Mouse (Mus musculus): ENCODE data around the gene Rac3. TPM values are rescaled to one million over a fixed set of nuclear protein-coding genes. Genes with fewer than 3 reads are reported as not detected.
"Not testable (repeated sequence)": the region's sequence is repeated elsewhere in the genome, so short reads cannot be mapped to it uniquely, and the experiment has no call there.

Rac3 gene
- polyA plus RNA-seq, 1 experiment from 2014 or later: 560 TPM

GRCm38 (mm10) chr11:120733521-120733920, 12.3 kb downstream of the Rac3 start:
- H3K4me1 ChIP-seq: no peaks in the 10 kb centered on the region
- H3K4me2 ChIP-seq: no peak overlapping the region
- WGBS: 69% methylated on average over 6 of the region's 6 CpGs
- no peaks in the 10 kb centered on the region for H3K9me3 ChIP-seq
- H3K9ac ChIP-seq: no peak overlapping the region
- no peak for ATAC-seq (replicated peaks)
- no peak overlapping the region for H3K27ac ChIP-seq
- H3K27me3 ChIP-seq (replicated peaks): peaks cover 3% of the 10 kb centered on the region; the same call in 1 of the 2 replicates
- H3K4me3 ChIP-seq: no peak overlapping the region
- H3K36me3 ChIP-seq (replicated peaks): no peaks in the 10 kb centered on the region

- Histone ChIP-seq H3K4me3 (no peak overlapping the region), H3K9me3 (no peaks in the 10 kb centered on the region), H3K9ac (no peak overlapping the region), H3K27me3 (replicated peaks) (no peaks in the 10 kb centered on the region), H3K4me1 (no peaks in the 10 kb centered on the region), H3K36me3 (replicated peaks) (no peaks in the 10 kb centered on the region), H3K27ac (no peak overlapping the region), H3K4me2 (no peak overlapping the region)
- ATAC-seq (replicated peaks): no peak
- WGBS: 82% methylated on average over 6 of the region's 6 CpGs
Observed at GRCm38 (mm10) chr11:120736424-120736823, 15.2 kb downstream of the Rac3 start.

- Histone ChIP-seq H3K9ac (no peak overlapping the region), H3K36me3 (replicated peaks) (no peaks in the 10 kb centered on the region), H3K27me3 (replicated peaks) (no peaks in the 10 kb centered on the region), H3K9me3 (no peaks in the 10 kb centered on the region), H3K4me3 (no peak overlapping the region), H3K27ac (no peak overlapping the region), H3K4me2 (no peak overlapping the region), H3K4me1 (no peaks in the 10 kb centered on the region)
- 93% methylated on average over 5 of the region's 5 CpGs for WGBS
- no peak for ATAC-seq (replicated peaks)
Observed at GRCm38 (mm10) chr11:120740981-120741380, 19.7 kb downstream of the Rac3 start.

DNA sequence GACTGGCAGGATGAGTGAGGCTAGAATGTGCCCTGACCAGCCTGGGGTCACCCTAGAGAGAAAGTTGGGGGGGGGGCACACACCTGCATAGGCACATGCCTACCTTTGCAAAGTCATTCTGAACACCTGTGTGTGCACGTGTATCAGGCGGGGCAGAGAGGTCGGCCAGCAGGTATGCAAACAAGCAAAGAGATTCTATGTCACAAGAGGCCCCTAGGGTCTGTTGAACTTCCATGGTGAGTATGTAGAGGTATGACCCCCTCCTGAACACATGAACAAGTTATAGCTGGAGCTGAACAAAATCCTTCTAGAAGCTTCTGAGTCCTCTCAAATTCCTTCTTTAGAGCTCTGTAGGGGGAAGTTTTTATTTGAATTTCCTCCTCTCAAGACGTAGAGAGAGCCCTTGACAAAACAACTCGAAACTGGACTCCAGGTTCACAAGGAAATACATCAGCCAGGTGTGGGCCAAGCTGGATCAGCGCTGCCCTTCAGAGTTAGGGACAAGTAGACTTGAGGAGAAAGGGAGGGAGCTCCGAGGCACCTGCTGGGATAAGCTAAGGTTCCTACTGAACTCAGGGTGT, 22.9 kb downstream of the Rac3 start:
- Histone ChIP-seq H3K9ac (no peak overlapping the region), H3K27ac (no peak overlapping the region), H3K4me3 (no peak overlapping the region), H3K4me2 (no peak overlapping the region), H3K27me3 (replicated peaks) (no peaks in the 10 kb centered on the region), H3K9me3 (no peaks in the 10 kb centered on the region), H3K36me3 (replicated peaks) (no peaks in the 10 kb centered on the region), H3K4me1 (no peaks in the 10 kb centered on the region)
- no peak for ATAC-seq (replicated peaks)
- 74% methylated on average over 7 of the region's 7 CpGs for WGBS

GRCm38 (mm10) chr11:120747974-120748373, 26.7 kb downstream of the Rac3 start:
- Histone ChIP-seq H3K36me3 (replicated peaks) (no peaks in the 10 kb centered on the region), H3K4me3 (no peak overlapping the region), H3K9me3 (no peaks in the 10 kb centered on the region), H3K9ac (no peak overlapping the region), H3K4me1 (no peaks in the 10 kb centered on the region), H3K27me3 (replicated peaks) (no peaks in the 10 kb centered on the region), H3K27ac (no peak overlapping the region), H3K4me2 (no peak overlapping the region)
- WGBS: 80% methylated on average over 4 of the region's 4 CpGs
- no peak for ATAC-seq (replicated peaks)

GRCm38 (mm10) chr11:120749430-120749829, 28.2 kb downstream of the Rac3 start:
- ATAC-seq (replicated peaks): no peak
- Histone ChIP-seq H3K4me2 (no peak overlapping the region), H3K9me3 (no peaks in the 10 kb centered on the region), H3K4me3 (no peak overlapping the region), H3K4me1 (no peaks in the 10 kb centered on the region), H3K36me3 (replicated peaks) (no peaks in the 10 kb centered on the region), H3K9ac (no peak overlapping the region), H3K27ac (no peak overlapping the region), H3K27me3 (replicated peaks) (no peaks in the 10 kb centered on the region)
- WGBS: 60% methylated on average over 8 of the region's 8 CpGs

- H3K4me1 ChIP-seq: no peaks in the 10 kb centered on the region
- WGBS: 73% methylated on average over 4 of the region's 4 CpGs
- no peak overlapping the region for H3K9ac ChIP-seq
- no peaks in the 10 kb centered on the region for H3K27me3 ChIP-seq (replicated peaks)
- no peak overlapping the region for H3K4me2 ChIP-seq
- ATAC-seq (replicated peaks): no peak
- no peak overlapping the region for H3K27ac ChIP-seq
- no peaks in the 10 kb centered on the region for H3K36me3 ChIP-seq (replicated peaks)
- no peaks in the 10 kb centered on the region for H3K9me3 ChIP-seq
- no peak overlapping the region for H3K4me3 ChIP-seq
Observed at GRCm38 (mm10) chr11:120751606-120752005, 30.3 kb downstream of the Rac3 start.

DNA sequence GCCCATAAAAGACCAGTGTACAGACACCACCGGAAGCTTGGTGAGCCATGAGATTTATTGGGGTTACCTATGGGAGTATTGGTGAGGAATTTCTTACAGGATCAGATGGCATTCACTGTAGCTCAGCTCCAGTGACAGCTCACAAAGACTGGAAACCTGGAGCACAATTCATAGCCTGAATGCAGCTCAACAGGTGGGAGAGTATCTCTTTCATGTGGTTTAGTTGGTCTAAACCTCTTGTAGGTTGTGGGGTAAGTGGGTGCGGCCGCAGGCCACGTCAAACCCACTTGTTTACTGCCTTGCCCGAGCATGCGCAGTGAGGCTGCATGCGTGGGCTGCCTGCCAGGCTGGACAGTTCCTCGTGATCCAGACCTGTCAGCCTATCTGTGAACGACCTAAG, 39.0 kb downstream of the Rac3 start:
- Histone ChIP-seq H3K36me3 (replicated peaks) (no peaks in the 10 kb centered on the region), H3K9me3 (no peaks in the 10 kb centered on the region), H3K4me2 (no peak overlapping the region), H3K4me1 (no peaks in the 10 kb centered on the region), H3K9ac (no peak overlapping the region), H3K4me3 (no peak overlapping the region), H3K27ac (no peak overlapping the region), H3K27me3 (replicated peaks) (no peaks in the 10 kb centered on the region; the same call in 1 of the 2 replicates)
- no peak for ATAC-seq (replicated peaks)
- 94% methylated on average over 9 of the region's 9 CpGs for WGBS

GRCm38 (mm10) chr11:120761811-120762671, 40.8 kb downstream of the Rac3 start:
- H3K36me3 ChIP-seq (replicated peaks): no peaks in the 10 kb centered on the region
- no peak overlapping the region for H3K27ac ChIP-seq
- no peak overlapping the region for H3K4me3 ChIP-seq
- no peak for ATAC-seq (replicated peaks)
- WGBS: 70% methylated on average over 14 of the region's 14 CpGs
- H3K4me2 ChIP-seq: no peak overlapping the region
- H3K9ac ChIP-seq: no peak overlapping the region
- H3K4me1 ChIP-seq: no peaks in the 10 kb centered on the region
- no peaks in the 10 kb centered on the region for H3K9me3 ChIP-seq
- no peaks in the 10 kb centered on the region; the same call in 1 of the 2 replicates for H3K27me3 ChIP-seq (replicated peaks)

- H3K4me1 ChIP-seq; H3K4me2 ChIP-seq; ATAC-seq (replicated peaks); H3K27me3 ChIP-seq (replicated peaks); H3K9ac ChIP-seq; H3K36me3 ChIP-seq (replicated peaks); H3K4me3 ChIP-seq; H3K27ac ChIP-seq; H3K9me3 ChIP-seq: not testable (repeated sequence)
- 17% methylated on average over 14 of the region's 14 CpGs for WGBS
Observed at GRCm38 (mm10) chr11:120762672-120763041, 41.4 kb downstream of the Rac3 start, which contains the start of gene Hmga1b. TSS of gene Hmga1b (plus strand) at chr11:120762794.

- ATAC-seq (replicated peaks): peak; percentile 48; the same call in 1 of the 2 replicates
- 7% methylated on average over 6 of the region's 23 CpGs for WGBS
- H3K4me2 ChIP-seq: not testable (repeated sequence)
Observed at GRCm38 (mm10) chr11:120763121-120763999, 42.1 kb downstream of the Rac3 start.

GRCm38 (mm10) chr11:120767023-120767422, 45.8 kb downstream of the Rac3 start:
- not testable (repeated sequence) for ATAC-seq (replicated peaks); H3K27ac ChIP-seq; H3K27me3 ChIP-seq (replicated peaks); H3K9ac ChIP-seq; H3K4me3 ChIP-seq; H3K36me3 ChIP-seq (replicated peaks); H3K4me1 ChIP-seq; H3K9me3 ChIP-seq; H3K4me2 ChIP-seq
- WGBS: 79% methylated on average over 5 of the region's 7 CpGs

More at GRCm38 (mm10) chr11:120763121-120763999, 42.1 kb downstream of the Rac3 start:
- not testable (repeated sequence) for H3K36me3 ChIP-seq (replicated peaks); H3K9ac ChIP-seq; H3K4me3 ChIP-seq; H3K9me3 ChIP-seq; H3K27me3 ChIP-seq (replicated peaks); H3K27ac ChIP-seq; H3K4me1 ChIP-seq
